Mouse (Mus musculus) cortical plate, adult 2 months (tissue): ENCODE data around the gene Thbs4.

ENCODE experiments used
- CTCF ChIP-seq: fragments of 200-500 bp; IDR thresholded peaks from 2 replicates; pipeline ENCODE4 v1.5.1; 2011; ENCODE audit warnings: mild to moderate bottlenecking, control low read depth, low read length; ENCODE audit not compliant: insufficient read depth; ENCODE audit errors: extremely low read depth
- POLR2A ChIP-seq: fragments of 200-500 bp; IDR thresholded peaks from 2 replicates; pipeline ENCODE4 v1.6.1; 2011; ENCODE audit warnings: mild to moderate bottlenecking, low read length, control low read depth; ENCODE audit not compliant: insufficient read depth; ENCODE audit errors: extremely low read depth

- TF ChIP-seq CTCF (no peak), POLR2A (no peak)
These were observed 90.4 kb downstream of the Thbs4 start for GRCm38 (mm10) chr13:92704189-92704588.
